Mouse (Mus musculus): ENCODE results near the gene Dusp9. TPM values are rescaled to one million over a fixed set of nuclear protein-coding genes. Genes with fewer than 3 reads are reported as not detected.

The Dusp9 gene
- polyA plus RNA-seq, 1 experiment from 2014 or later = 9.6 TPM

GRCm38 (mm10) chrX:73626981-73627380 is 12.2 kb upstream of the Dusp9 start:
- H3K4me1 ChIP-seq (ENCODE audit: control insufficient read depth, insufficient read depth, low read length) = no peaks in the 10 kb centered on the region
- H3K4me2 ChIP-seq (replicated peaks; ENCODE audit: low read depth, low read length) = no peak overlapping the region
- H3K27me3 ChIP-seq (ENCODE audit: control insufficient read depth, insufficient read depth, low read length) = no peaks in the 10 kb centered on the region
- H3K4me3 ChIP-seq (ENCODE audit: low read length) = no peak overlapping the region
- H3K27ac ChIP-seq (ENCODE audit: low read depth, low read length) = no peak overlapping the region
- H3K36me3 ChIP-seq (ENCODE audit: control insufficient read depth, insufficient read depth, low read length) = no peaks in the 10 kb centered on the region
- H3K9ac ChIP-seq (ENCODE audit: low read depth, low read length) = no peak overlapping the region
- no peak for ATAC-seq (ENCODE audit: low FRiP score, low TSS enrichment)
- H3K9me3 ChIP-seq (ENCODE audit: control insufficient read depth, low read length) = no peaks in the 10 kb centered on the region

- ATAC-seq (ENCODE audit: low FRiP score, low TSS enrichment) = no peak
- no peak overlapping the region for H3K27ac ChIP-seq (ENCODE audit: low read depth, low read length)
- peak overlapping the region; percentile 30 for H3K4me2 ChIP-seq (replicated peaks; ENCODE audit: low read depth, low read length)
- 22% methylated on average over 14 of the region's 19 CpGs for WGBS
- H3K27me3 ChIP-seq (ENCODE audit: control insufficient read depth, insufficient read depth, low read length) = peaks cover 4% of the 10 kb centered on the region; the same call in 1 of the 2 replicates
- H3K4me1 ChIP-seq (ENCODE audit: control insufficient read depth, insufficient read depth, low read length) = no peaks in the 10 kb centered on the region
- H3K4me3 ChIP-seq (ENCODE audit: low read length) = 0 out of 2 replicates have a peak overlapping the region, but pooled peaks have one; percentile 7
- H3K36me3 ChIP-seq (ENCODE audit: control insufficient read depth, insufficient read depth, low read length) = no peaks in the 10 kb centered on the region
- H3K9ac ChIP-seq (ENCODE audit: low read depth, low read length) = 0 out of 2 replicates have a peak overlapping the region, but pooled peaks have one; percentile 7
- H3K9me3 ChIP-seq (ENCODE audit: control insufficient read depth, low read length) = no peaks in the 10 kb centered on the region
These were observed 3.8 kb upstream of the Dusp9 start for GRCm38 (mm10) chrX:73635425-73635824.

- Histone ChIP-seq H3K36me3 (ENCODE audit: control insufficient read depth, insufficient read depth, low read length) (no peaks in the 10 kb centered on the region), H3K27ac (ENCODE audit: low read depth, low read length) (no peak overlapping the region), H3K27me3 (ENCODE audit: control insufficient read depth, insufficient read depth, low read length) (peaks cover 4% of the 10 kb centered on the region; the same call in 1 of the 2 replicates), H3K4me3 (ENCODE audit: low read length) (peak overlapping the region; percentile 22; the same call in 1 of the 2 replicates), H3K4me1 (ENCODE audit: control insufficient read depth, insufficient read depth, low read length) (no peaks in the 10 kb centered on the region), H3K9me3 (ENCODE audit: control insufficient read depth, low read length) (no peaks in the 10 kb centered on the region), H3K4me2 (replicated peaks; ENCODE audit: low read depth, low read length) (peak overlapping the region; percentile 52), H3K9ac (ENCODE audit: low read depth, low read length) (0 out of 2 replicates have a peak overlapping the region, but pooled peaks have one; percentile 28)
- no peak for ATAC-seq (ENCODE audit: low FRiP score, low TSS enrichment)
- 15% methylated on average over 18 of the region's 19 CpGs for WGBS
These were observed 1.8 kb upstream of the Dusp9 start for GRCm38 (mm10) chrX:73637415-73637814.

- Histone ChIP-seq H3K9me3 (ENCODE audit: control insufficient read depth, low read length) (no peaks in the 10 kb centered on the region), H3K9ac (ENCODE audit: low read depth, low read length) (peak overlapping the region; percentile 55; the same call in 1 of the 2 replicates), H3K4me3 (ENCODE audit: low read length) (peak overlapping the region; percentile 38), H3K4me1 (ENCODE audit: control insufficient read depth, insufficient read depth, low read length) (no peaks in the 10 kb centered on the region), H3K27me3 (ENCODE audit: control insufficient read depth, insufficient read depth, low read length) (peaks cover 4% of the 10 kb centered on the region; the same call in 1 of the 2 replicates), H3K27ac (ENCODE audit: low read depth, low read length) (no peak overlapping the region), H3K36me3 (ENCODE audit: control insufficient read depth, insufficient read depth, low read length) (no peaks in the 10 kb centered on the region), H3K4me2 (replicated peaks; ENCODE audit: low read depth, low read length) (peak overlapping the region; percentile 52)
- peak; percentile 17; the same call in 1 of the 2 replicates for ATAC-seq (ENCODE audit: low FRiP score, low TSS enrichment)
- 29% methylated on average over 41 of the region's 41 CpGs for WGBS
These were observed 766 bp downstream of the Dusp9 start for GRCm38 (mm10) chrX:73639901-73640469.

GRCm38 (mm10) chrX:73645121-73645520 is 5.9 kb downstream of the Dusp9 start:
- Histone ChIP-seq H3K9me3 (ENCODE audit: control insufficient read depth, low read length) (no peaks in the 10 kb centered on the region), H3K27me3 (ENCODE audit: control insufficient read depth, insufficient read depth, low read length) (no peaks in the 10 kb centered on the region), H3K4me1 (ENCODE audit: control insufficient read depth, insufficient read depth, low read length) (no peaks in the 10 kb centered on the region), H3K4me3 (ENCODE audit: low read length) (no peak overlapping the region), H3K27ac (ENCODE audit: low read depth, low read length) (no peak overlapping the region), H3K4me2 (replicated peaks; ENCODE audit: low read depth, low read length) (no peak overlapping the region), H3K36me3 (ENCODE audit: control insufficient read depth, insufficient read depth, low read length) (no peaks in the 10 kb centered on the region), H3K9ac (ENCODE audit: low read depth, low read length) (no peak overlapping the region)
- no peak for ATAC-seq (ENCODE audit: low FRiP score, low TSS enrichment)
- 43% methylated on average over 4 of the region's 4 CpGs for WGBS

GRCm38 (mm10) chrX:73650869-73651268 is 11.7 kb downstream of the Dusp9 start:
- H3K4me3 ChIP-seq (ENCODE audit: low read length) = no peak overlapping the region
- H3K9ac ChIP-seq (ENCODE audit: low read depth, low read length) = no peak overlapping the region
- no peaks in the 10 kb centered on the region for H3K27me3 ChIP-seq (ENCODE audit: control insufficient read depth, insufficient read depth, low read length)
- no peaks in the 10 kb centered on the region for H3K4me1 ChIP-seq (ENCODE audit: control insufficient read depth, insufficient read depth, low read length)
- WGBS = 73% methylated on average over 3 of the region's 3 CpGs
- H3K36me3 ChIP-seq (ENCODE audit: control insufficient read depth, insufficient read depth, low read length) = no peaks in the 10 kb centered on the region
- no peak for ATAC-seq (ENCODE audit: low FRiP score, low TSS enrichment)
- H3K9me3 ChIP-seq (ENCODE audit: control insufficient read depth, low read length) = no peaks in the 10 kb centered on the region
- no peak overlapping the region for H3K4me2 ChIP-seq (replicated peaks; ENCODE audit: low read depth, low read length)
- H3K27ac ChIP-seq (ENCODE audit: low read depth, low read length) = no peak overlapping the region

- Histone ChIP-seq H3K27ac (ENCODE audit: low read depth, low read length) (no peak overlapping the region), H3K4me1 (ENCODE audit: control insufficient read depth, insufficient read depth, low read length) (no peaks in the 10 kb centered on the region), H3K36me3 (ENCODE audit: control insufficient read depth, insufficient read depth, low read length) (no peaks in the 10 kb centered on the region), H3K27me3 (ENCODE audit: control insufficient read depth, insufficient read depth, low read length) (no peaks in the 10 kb centered on the region), H3K4me3 (ENCODE audit: low read length) (no peak overlapping the region), H3K9me3 (ENCODE audit: control insufficient read depth, low read length) (no peaks in the 10 kb centered on the region), H3K4me2 (replicated peaks; ENCODE audit: low read depth, low read length) (no peak overlapping the region), H3K9ac (ENCODE audit: low read depth, low read length) (no peak overlapping the region)
- 88% methylated on average over 6 of the region's 6 CpGs for WGBS
- no peak for ATAC-seq (ENCODE audit: low FRiP score, low TSS enrichment)
These were observed 14.2 kb downstream of the Dusp9 start for GRCm38 (mm10) chrX:73653392-73653791.

- peak; percentile 72; the same call in 1 of the 2 replicates for ATAC-seq (ENCODE audit: low FRiP score, low TSS enrichment)
- no peaks in the 10 kb centered on the region for H3K9me3 ChIP-seq (ENCODE audit: control insufficient read depth, low read length)
- no peaks in the 10 kb centered on the region for H3K4me1 ChIP-seq (ENCODE audit: control insufficient read depth, insufficient read depth, low read length)
- no peak overlapping the region for H3K4me3 ChIP-seq (ENCODE audit: low read length)
- no peaks in the 10 kb centered on the region for H3K36me3 ChIP-seq (ENCODE audit: control insufficient read depth, insufficient read depth, low read length)
- no peak overlapping the region for H3K27ac ChIP-seq (ENCODE audit: low read depth, low read length)
- H3K9ac ChIP-seq (ENCODE audit: low read depth, low read length) = no peak overlapping the region
- no peak overlapping the region for H3K4me2 ChIP-seq (replicated peaks; ENCODE audit: low read depth, low read length)
- WGBS = 24% methylated on average over 6 of the region's 6 CpGs
- no peaks in the 10 kb centered on the region for H3K27me3 ChIP-seq (ENCODE audit: control insufficient read depth, insufficient read depth, low read length)
These were observed 15.0 kb downstream of the Dusp9 start for GRCm38 (mm10) chrX:73654177-73654576.

GRCm38 (mm10) chrX:73655529-73655928 is 16.3 kb downstream of the Dusp9 start:
- no peak for ATAC-seq (ENCODE audit: low FRiP score, low TSS enrichment)
- no peak overlapping the region for H3K27ac ChIP-seq (ENCODE audit: low read depth, low read length)
- H3K4me1 ChIP-seq (ENCODE audit: control insufficient read depth, insufficient read depth, low read length) = no peaks in the 10 kb centered on the region
- no peak overlapping the region for H3K4me2 ChIP-seq (replicated peaks; ENCODE audit: low read depth, low read length)
- no peak overlapping the region for H3K9ac ChIP-seq (ENCODE audit: low read depth, low read length)
- H3K4me3 ChIP-seq (ENCODE audit: low read length) = no peak overlapping the region
- H3K9me3 ChIP-seq (ENCODE audit: control insufficient read depth, low read length) = no peaks in the 10 kb centered on the region
- WGBS = 74% methylated on average over 3 of the region's 3 CpGs
- no peaks in the 10 kb centered on the region for H3K36me3 ChIP-seq (ENCODE audit: control insufficient read depth, insufficient read depth, low read length)
- H3K27me3 ChIP-seq (ENCODE audit: control insufficient read depth, insufficient read depth, low read length) = no peaks in the 10 kb centered on the region

Measured in kidney, embryonic 14.5 days (tissue).